Mouse (Mus musculus): Measurements from ENCODE around the gene Wnk4. TPM values are rescaled to one million over a fixed set of nuclear protein-coding genes. Genes with fewer than 3 reads are reported as not detected.
A peak's percentile ranks its signal among the peaks of the same experiment; 100 is the strongest.

The Wnk4 gene
- polyA plus RNA-seq, 1 experiment from 2014 or later: 30.5 TPM

GRCm38 (mm10) chr11:101229361-101229900 lies 30.9 kb upstream of the Wnk4 start:
- peak overlapping the region; percentile 32 for H3K9ac ChIP-seq (replicated peaks; ENCODE audit: low read length)
- no peak overlapping the region for H3K4me2 ChIP-seq (replicated peaks; ENCODE audit: low read depth, low read length)
- no peaks in the 10 kb centered on the region for H3K27me3 ChIP-seq (ENCODE audit: insufficient read depth, low read length)
- H3K4me1 ChIP-seq (ENCODE audit: insufficient read depth, low read length): peaks cover 56% of the 10 kb centered on the region
- no peak for ATAC-seq (ENCODE audit: low FRiP score, low TSS enrichment)
- no peaks in the 10 kb centered on the region for H3K9me3 ChIP-seq (ENCODE audit: low read length)
- peak overlapping the region; percentile 99 for H3K27ac ChIP-seq (ENCODE audit: low read length)
- H3K36me3 ChIP-seq (ENCODE audit: insufficient read depth, low read length): no peaks in the 10 kb centered on the region
- WGBS: 32% methylated on average over 8 of the region's 8 CpGs
- no peak overlapping the region for H3K4me3 ChIP-seq (ENCODE audit: low read length)

DNA sequence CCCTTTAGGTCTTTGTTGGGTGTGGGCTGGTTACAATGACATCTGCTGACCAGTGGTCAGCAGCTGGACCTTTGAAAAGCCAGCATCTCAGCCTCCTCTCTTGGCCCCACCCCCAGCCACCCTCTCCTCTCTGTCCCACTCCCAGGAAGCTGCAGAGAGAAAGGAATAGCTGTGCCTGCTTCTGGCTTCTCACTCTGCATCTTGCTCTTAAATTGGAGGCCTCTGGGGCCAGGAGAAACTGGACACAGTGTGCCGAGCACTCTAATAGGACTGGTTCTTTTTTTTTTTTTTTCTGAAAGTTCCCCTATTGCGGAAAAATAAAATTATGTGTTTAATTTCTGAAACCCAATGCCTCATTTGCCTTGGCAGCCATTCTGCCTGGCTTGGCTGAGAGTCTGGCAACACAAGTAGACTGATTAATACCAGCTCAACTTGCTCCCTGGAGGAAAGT lies 30.3 kb upstream of the Wnk4 start:
- H3K36me3 ChIP-seq (ENCODE audit: insufficient read depth, low read length): no peaks in the 10 kb centered on the region
- H3K27ac ChIP-seq (ENCODE audit: low read length): peak overlapping the region; percentile 99
- peak overlapping the region; percentile 53 for H3K4me2 ChIP-seq (replicated peaks; ENCODE audit: low read depth, low read length)
- ATAC-seq (ENCODE audit: low FRiP score, low TSS enrichment): no peak
- H3K9me3 ChIP-seq (ENCODE audit: low read length): no peaks in the 10 kb centered on the region
- 19% methylated on average over 2 of the region's 2 CpGs for WGBS
- no peaks in the 10 kb centered on the region for H3K27me3 ChIP-seq (ENCODE audit: insufficient read depth, low read length)
- peaks cover 51% of the 10 kb centered on the region for H3K4me1 ChIP-seq (ENCODE audit: insufficient read depth, low read length)
- no peak overlapping the region for H3K9ac ChIP-seq (replicated peaks; ENCODE audit: low read length)
- H3K4me3 ChIP-seq (ENCODE audit: low read length): no peak overlapping the region

DNA sequence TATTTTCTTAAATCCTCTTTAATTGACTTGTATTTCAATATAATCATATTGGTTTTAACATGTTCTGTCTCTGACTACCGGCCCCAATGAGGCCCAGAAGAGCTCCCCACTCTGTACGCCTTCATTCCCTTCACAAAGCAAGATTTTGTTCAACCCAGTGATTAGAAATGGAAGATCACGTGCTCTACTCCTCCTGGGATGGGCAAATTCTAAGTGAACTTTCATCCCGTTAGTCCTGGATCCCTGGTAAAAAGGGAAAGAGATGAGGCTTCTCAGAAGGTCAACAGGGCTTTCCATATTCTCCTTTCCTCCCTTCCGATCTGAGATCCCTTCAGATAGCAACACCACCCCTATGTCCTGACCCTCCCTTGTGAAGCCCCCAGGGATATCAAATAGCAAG lies 29.8 kb upstream of the Wnk4 start:
- 14% methylated on average over 5 of the region's 5 CpGs for WGBS
- H3K9me3 ChIP-seq (ENCODE audit: low read length): no peaks in the 10 kb centered on the region
- peaks cover 46% of the 10 kb centered on the region for H3K4me1 ChIP-seq (ENCODE audit: insufficient read depth, low read length)
- H3K4me3 ChIP-seq (ENCODE audit: low read length): peak overlapping the region; percentile 31; the same call in 1 of the 2 replicates
- no peaks in the 10 kb centered on the region for H3K27me3 ChIP-seq (ENCODE audit: insufficient read depth, low read length)
- no peaks in the 10 kb centered on the region for H3K36me3 ChIP-seq (ENCODE audit: insufficient read depth, low read length)
- peak overlapping the region; percentile 62 for H3K9ac ChIP-seq (replicated peaks; ENCODE audit: low read length)
- no peak for ATAC-seq (ENCODE audit: low FRiP score, low TSS enrichment)
- peak overlapping the region; percentile 53 for H3K4me2 ChIP-seq (replicated peaks; ENCODE audit: low read depth, low read length)
- peak overlapping the region; percentile 99 for H3K27ac ChIP-seq (ENCODE audit: low read length)

- Histone ChIP-seq H3K4me2 (replicated peaks; ENCODE audit: low read depth, low read length) (peak overlapping the region; percentile 53), H3K36me3 (ENCODE audit: insufficient read depth, low read length) (no peaks in the 10 kb centered on the region), H3K27me3 (ENCODE audit: insufficient read depth, low read length) (no peaks in the 10 kb centered on the region), H3K4me3 (ENCODE audit: low read length) (peak overlapping the region; percentile 31), H3K9me3 (ENCODE audit: low read length) (no peaks in the 10 kb centered on the region), H3K27ac (ENCODE audit: low read length) (peak overlapping the region; percentile 99), H3K4me1 (ENCODE audit: insufficient read depth, low read length) (peaks cover 46% of the 10 kb centered on the region), H3K9ac (replicated peaks; ENCODE audit: low read length) (peak overlapping the region; percentile 62)
- WGBS: 1% methylated on average over 18 of the region's 18 CpGs
- peak; percentile 89 for ATAC-seq (ENCODE audit: low FRiP score, low TSS enrichment)
Measured at GRCm38 (mm10) chr11:101230991-101231871, 29.1 kb upstream of the Wnk4 start.

GRCm38 (mm10) chr11:101232010-101232839 lies 28.1 kb upstream of the Wnk4 start:
- peak; percentile 79 for ATAC-seq (ENCODE audit: low FRiP score, low TSS enrichment)
- peak overlapping the region; percentile 99 for H3K27ac ChIP-seq (ENCODE audit: low read length)
- no peaks in the 10 kb centered on the region for H3K36me3 ChIP-seq (ENCODE audit: insufficient read depth, low read length)
- no peaks in the 10 kb centered on the region for H3K27me3 ChIP-seq (ENCODE audit: insufficient read depth, low read length)
- WGBS: 38% methylated on average over 6 of the region's 6 CpGs
- H3K4me2 ChIP-seq (replicated peaks; ENCODE audit: low read depth, low read length): peak overlapping the region; percentile 53
- H3K9me3 ChIP-seq (ENCODE audit: low read length): no peaks in the 10 kb centered on the region
- H3K4me1 ChIP-seq (ENCODE audit: insufficient read depth, low read length): peaks cover 46% of the 10 kb centered on the region
- H3K9ac ChIP-seq (replicated peaks; ENCODE audit: low read length): peak overlapping the region; percentile 62
- peak overlapping the region; percentile 31 for H3K4me3 ChIP-seq (ENCODE audit: low read length)

DNA sequence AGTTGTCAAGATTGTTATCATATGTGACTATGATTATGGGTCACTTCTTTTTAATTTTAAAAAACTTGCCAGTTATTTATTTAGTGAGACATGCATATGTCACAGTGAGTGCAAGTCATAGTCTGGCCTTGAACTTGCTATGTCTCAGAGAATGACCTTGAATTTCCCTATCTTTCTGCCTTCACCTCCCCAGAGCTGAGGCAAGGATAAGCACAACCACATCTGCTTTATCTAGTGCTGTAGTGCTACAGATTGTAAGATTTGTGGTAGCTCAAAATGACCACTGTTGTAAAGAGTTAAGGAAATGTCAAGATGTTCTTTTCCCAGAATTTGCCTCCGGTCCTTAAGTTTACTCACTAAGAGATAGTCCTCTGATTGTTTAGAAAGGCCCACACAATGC lies 27.1 kb upstream of the Wnk4 start:
- Histone ChIP-seq H3K4me2 (replicated peaks; ENCODE audit: low read depth, low read length) (no peak overlapping the region), H3K27me3 (ENCODE audit: insufficient read depth, low read length) (no peaks in the 10 kb centered on the region), H3K4me1 (ENCODE audit: insufficient read depth, low read length) (peaks cover 46% of the 10 kb centered on the region), H3K9ac (replicated peaks; ENCODE audit: low read length) (no peak overlapping the region), H3K9me3 (ENCODE audit: low read length) (no peaks in the 10 kb centered on the region), H3K27ac (ENCODE audit: low read length) (peak overlapping the region; percentile 57), H3K36me3 (ENCODE audit: insufficient read depth, low read length) (no peaks in the 10 kb centered on the region), H3K4me3 (ENCODE audit: low read length) (no peak overlapping the region)
- ATAC-seq (ENCODE audit: low FRiP score, low TSS enrichment): no peak
- 72% methylated on average over 1 of the region's 1 CpGs for WGBS

- Histone ChIP-seq H3K9me3 (ENCODE audit: low read length) (no peaks in the 10 kb centered on the region), H3K4me1 (ENCODE audit: insufficient read depth, low read length) (peaks cover 41% of the 10 kb centered on the region), H3K9ac (replicated peaks; ENCODE audit: low read length) (no peak overlapping the region), H3K4me2 (replicated peaks; ENCODE audit: low read depth, low read length) (no peak overlapping the region), H3K36me3 (ENCODE audit: insufficient read depth, low read length) (no peaks in the 10 kb centered on the region), H3K4me3 (ENCODE audit: low read length) (no peak overlapping the region), H3K27me3 (ENCODE audit: insufficient read depth, low read length) (no peaks in the 10 kb centered on the region), H3K27ac (ENCODE audit: low read length) (peak overlapping the region; percentile 31; the same call in 1 of the 2 replicates)
- ATAC-seq (ENCODE audit: low FRiP score, low TSS enrichment): no peak
Measured at GRCm38 (mm10) chr11:101234124-101234523, 26.2 kb upstream of the Wnk4 start.

GRCm38 (mm10) chr11:101235429-101235828 lies 24.9 kb upstream of the Wnk4 start:
- Histone ChIP-seq H3K4me2 (replicated peaks; ENCODE audit: low read depth, low read length) (no peak overlapping the region), H3K9ac (replicated peaks; ENCODE audit: low read length) (no peak overlapping the region), H3K9me3 (ENCODE audit: low read length) (no peaks in the 10 kb centered on the region), H3K27ac (ENCODE audit: low read length) (no peak overlapping the region), H3K27me3 (ENCODE audit: insufficient read depth, low read length) (no peaks in the 10 kb centered on the region), H3K4me3 (ENCODE audit: low read length) (no peak overlapping the region), H3K4me1 (ENCODE audit: insufficient read depth, low read length) (peaks cover 28% of the 10 kb centered on the region), H3K36me3 (ENCODE audit: insufficient read depth, low read length) (no peaks in the 10 kb centered on the region)
- ATAC-seq (ENCODE audit: low FRiP score, low TSS enrichment): no peak

DNA sequence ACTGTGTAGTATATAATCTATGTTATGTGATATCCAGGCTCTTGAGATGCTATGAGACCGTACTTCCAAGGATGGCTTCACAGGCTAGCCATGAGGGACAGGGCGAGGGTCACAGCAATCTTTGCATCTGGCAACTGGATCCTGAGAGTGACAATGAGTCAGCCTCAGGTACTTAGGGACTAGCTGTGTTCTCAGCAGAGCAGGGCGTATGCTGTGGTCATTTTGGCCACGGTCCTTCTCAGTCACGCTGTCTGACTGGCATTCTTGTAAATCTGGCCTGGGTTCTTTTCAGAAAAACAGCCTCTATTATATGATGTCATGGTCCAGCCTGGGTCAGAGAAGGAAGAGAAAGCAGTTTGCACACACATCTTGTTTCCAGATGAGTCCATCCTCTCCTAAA lies 23.6 kb upstream of the Wnk4 start:
- Histone ChIP-seq H3K27me3 (ENCODE audit: insufficient read depth, low read length) (no peaks in the 10 kb centered on the region), H3K9me3 (ENCODE audit: low read length) (no peaks in the 10 kb centered on the region), H3K27ac (ENCODE audit: low read length) (no peak overlapping the region), H3K4me1 (ENCODE audit: insufficient read depth, low read length) (peaks cover 14% of the 10 kb centered on the region), H3K36me3 (ENCODE audit: insufficient read depth, low read length) (no peaks in the 10 kb centered on the region), H3K4me2 (replicated peaks; ENCODE audit: low read depth, low read length) (no peak overlapping the region), H3K4me3 (ENCODE audit: low read length) (no peak overlapping the region), H3K9ac (replicated peaks; ENCODE audit: low read length) (no peak overlapping the region)
- ATAC-seq (ENCODE audit: low FRiP score, low TSS enrichment): no peak
- 85% methylated on average over 5 of the region's 5 CpGs for WGBS

All from kidney, embryonic 16.5 days (tissue).